Mouse (Mus musculus) spleen, postnatal 4 days (tissue): Measurements from ENCODE around the gene Smok3b.

Experiments
- DNase-seq, 2 experiments: peaks; one replicate each; pipeline ENCODE4 v3.0.0; 2022; ENCODE audit warnings: low spot score in 2 of 2

Gene Smok3b

GRCm38 (mm10) chr5:138085421-138085911, 64.2 kb downstream of the Smok3b start:
- peak in 1 of 2 experiments; percentile 62 for DNase-seq

- no peak for DNase-seq
These were observed 65.6 kb downstream of the Smok3b start for GRCm38 (mm10) chr5:138086842-138087241.

DNA sequence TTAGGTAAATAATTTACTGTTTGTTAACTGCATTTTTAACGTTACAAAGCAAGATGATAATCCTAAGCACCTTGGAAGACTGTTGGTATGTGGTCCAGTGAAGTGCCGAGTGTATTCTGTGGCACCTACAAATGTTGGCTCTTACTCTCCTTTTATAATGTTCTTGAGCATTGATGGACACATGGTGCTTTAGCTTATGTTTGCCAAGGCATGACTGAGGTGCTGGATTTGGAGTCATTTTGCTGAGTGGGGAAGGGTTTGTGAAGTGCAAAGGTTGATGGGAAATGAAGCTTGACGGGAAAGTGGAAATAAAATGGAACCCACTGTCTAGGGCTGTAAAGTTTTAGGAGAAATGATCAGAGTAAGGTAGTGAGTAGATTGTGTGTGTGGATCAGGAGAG, 67.1 kb downstream of the Smok3b start:
- no peak for DNase-seq

GRCm38 (mm10) chr5:138089108-138089551, 67.9 kb downstream of the Smok3b start:
- no peak for DNase-seq

DNA sequence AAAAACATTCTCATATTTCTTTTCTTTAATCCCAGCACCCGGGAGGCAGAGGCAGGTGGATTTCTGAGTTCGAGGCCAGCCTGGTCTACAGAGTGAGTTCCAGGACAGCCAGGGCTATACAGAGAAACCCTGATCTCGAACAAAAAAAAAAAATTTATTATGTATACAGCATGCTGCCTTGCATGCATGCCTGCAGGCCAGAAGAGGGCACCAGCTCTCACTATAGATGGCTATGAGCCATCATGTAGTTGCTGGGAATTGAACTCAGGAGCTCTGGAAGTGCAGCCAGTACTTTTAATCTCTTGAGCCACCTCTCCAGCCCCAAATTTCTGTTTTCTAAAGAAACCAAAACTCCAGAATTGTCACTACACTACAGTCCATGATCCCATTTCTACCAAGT, 69.0 kb downstream of the Smok3b start:
- DNase-seq = no peak

DNA sequence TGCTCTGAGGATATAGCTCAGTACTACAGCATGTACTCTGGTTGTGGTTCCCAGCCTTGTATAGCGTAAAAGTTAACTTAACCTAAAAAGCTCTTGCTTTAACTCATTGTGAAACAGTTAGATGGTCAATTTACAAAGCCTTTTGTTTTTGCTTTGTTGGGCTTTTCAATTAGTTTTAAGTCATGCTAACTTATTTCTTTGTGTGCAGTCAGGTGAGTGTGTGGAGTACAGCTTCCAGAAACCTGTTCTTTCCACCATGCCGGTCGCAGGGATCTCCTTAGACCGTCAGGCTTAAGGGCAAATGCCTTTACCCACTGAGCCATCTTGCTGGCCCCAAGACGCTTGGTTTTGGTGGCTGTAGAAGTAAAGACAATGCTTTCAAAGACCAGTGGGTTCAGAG, 69.5 kb downstream of the Smok3b start:
- DNase-seq = no peak

DNA sequence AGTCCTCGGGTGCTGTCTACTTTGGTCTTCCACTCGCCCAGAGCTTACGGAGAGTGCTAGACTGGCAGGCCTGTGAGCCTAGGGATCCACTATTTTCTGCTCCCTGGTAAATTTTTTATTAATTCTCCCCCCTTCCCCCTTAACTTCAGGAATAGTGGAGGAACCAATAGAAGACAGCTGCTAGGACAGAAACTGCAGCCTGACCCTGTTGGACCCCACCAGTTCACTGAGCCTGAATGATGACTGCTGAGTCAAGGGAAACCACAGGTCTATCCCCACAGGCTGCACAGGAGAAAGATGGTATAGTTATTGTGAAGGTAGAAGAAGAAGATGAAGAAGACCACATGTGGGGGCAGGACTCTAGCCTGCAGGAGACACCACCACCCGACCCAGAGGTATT, 71.5 kb downstream of the Smok3b start:
- DNase-seq = no peak

GRCm38 (mm10) chr5:138094474-138094873, 73.2 kb downstream of the Smok3b start:
- DNase-seq = no peak
